Mouse (Mus musculus) heart, postnatal 10 days (tissue): Measurements from ENCODE around the gene Agfg2. TPM values are rescaled to one million over a fixed set of nuclear protein-coding genes. Genes with fewer than 3 reads are reported as not detected.

Source experiments
- DNase-seq, 2 experiments: peaks; one replicate each; pipeline ENCODE4 v3.0.0; 2021
- intact Hi-C: fragments of 180-260 bp; cut with DNase I; formaldehyde crosslinking; loops from one replicate; pipeline ENCODE4 v1.15.1; 2025
- total RNA-seq, 2 experiments: library from RNA; stranded (reverse); gene quantifications; 2 replicates each; pipeline ENCODE4 v1.2.3; 2021

The Agfg2 gene
- total RNA-seq, 2 experiments from 2014 or later: 11.8 to 14.0 TPM

GRCm38 (mm10) chr5:137613550-137613949 is 71.0 kb downstream of the Agfg2 start, which contains the start of gene Pcolce:
Pcolce (minus strand) TSS chr5:137613784.
- DNase-seq: peak in 1 of 2 experiments; percentile 34
- intact Hi-C loops: no loop called here

- intact Hi-C loops: no loop called here
- DNase-seq: peak in 1 of 2 experiments; percentile 21
Observed at GRCm38 (mm10) chr5:137613076-137613475, 71.5 kb downstream of the Agfg2 start.

GRCm38 (mm10) chr5:137611245-137611602 is 73.3 kb downstream of the Agfg2 start:
- peak; percentile 85 to 87 for DNase-seq
- intact Hi-C loops: no loop called here

- peak; percentile 89 for DNase-seq
- intact Hi-C loops: no loop called here
Observed at GRCm38 (mm10) chr5:137610548-137611244, 73.8 kb downstream of the Agfg2 start.

DNA sequence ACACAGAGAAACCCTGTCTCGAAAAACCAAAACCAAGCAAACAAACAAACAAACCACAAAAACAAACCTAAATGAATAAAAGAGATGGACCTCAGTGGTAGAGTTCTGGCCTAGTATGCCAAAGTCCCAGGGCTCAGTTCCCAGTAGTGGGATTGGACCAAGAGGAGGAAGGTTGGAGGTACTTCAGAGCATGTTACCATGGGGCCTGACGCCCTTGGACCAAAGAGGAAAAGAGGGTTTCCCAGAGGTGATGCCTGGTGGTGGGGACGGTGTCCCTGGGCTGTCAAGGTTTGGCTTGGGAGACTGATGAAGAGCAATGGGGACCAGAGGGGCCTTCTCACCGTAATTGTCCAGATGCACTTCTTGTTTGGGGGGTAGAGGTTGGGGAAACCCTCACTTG is 74.5 kb downstream of the Agfg2 start:
- no peak for DNase-seq
- intact Hi-C loops: no loop called here

GRCm38 (mm10) chr5:137609292-137609691 is 75.2 kb downstream of the Agfg2 start:
- intact Hi-C loops: no loop called here

GRCm38 (mm10) chr5:137608654-137609190 is 75.8 kb downstream of the Agfg2 start:
- no peak for DNase-seq
- intact Hi-C loops: no loop called here

More at GRCm38 (mm10) chr5:137609292-137609691, 75.2 kb downstream of the Agfg2 start:
- no peak for DNase-seq

DNA sequence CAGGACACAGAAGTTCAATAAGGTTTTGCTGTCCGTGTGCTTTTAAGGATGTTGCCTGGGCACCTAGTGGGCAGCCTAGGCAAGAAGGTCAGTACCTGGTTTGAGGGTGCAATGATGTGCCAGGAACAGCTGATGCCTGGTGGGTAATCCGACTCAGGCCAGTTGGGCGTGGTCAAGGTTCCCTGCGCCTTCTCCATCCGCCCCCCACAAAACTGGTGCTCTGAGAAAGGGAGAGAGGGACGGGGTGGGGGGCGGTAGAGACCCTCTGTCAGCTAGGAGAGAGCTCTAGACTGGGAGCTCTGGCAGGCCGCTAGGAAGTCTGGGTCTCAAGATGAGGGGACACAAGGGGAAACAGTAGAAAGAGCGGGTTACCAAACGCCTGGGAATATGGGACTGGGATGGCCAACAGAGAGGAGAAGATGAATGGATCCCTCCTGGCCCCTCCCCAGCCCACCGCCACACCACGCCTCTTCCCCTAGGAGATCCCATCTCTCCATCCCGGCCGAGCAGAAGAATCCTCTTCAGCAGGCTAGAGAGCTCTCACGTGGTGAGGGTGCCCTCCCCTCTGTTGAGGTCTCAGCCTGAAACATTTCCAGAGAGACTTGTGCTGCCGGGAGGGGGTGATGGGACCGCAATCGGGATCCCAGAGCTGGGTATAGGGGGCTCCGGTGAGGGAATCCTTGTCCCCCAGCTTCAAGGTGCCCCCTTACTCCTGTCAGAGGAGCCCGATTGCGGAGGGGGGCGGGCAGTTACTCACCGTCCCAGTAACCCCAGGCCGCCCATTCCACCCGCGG is 76.5 kb downstream of the Agfg2 start:
- DNase-seq: no peak
- intact Hi-C loops: no loop called here

DNA sequence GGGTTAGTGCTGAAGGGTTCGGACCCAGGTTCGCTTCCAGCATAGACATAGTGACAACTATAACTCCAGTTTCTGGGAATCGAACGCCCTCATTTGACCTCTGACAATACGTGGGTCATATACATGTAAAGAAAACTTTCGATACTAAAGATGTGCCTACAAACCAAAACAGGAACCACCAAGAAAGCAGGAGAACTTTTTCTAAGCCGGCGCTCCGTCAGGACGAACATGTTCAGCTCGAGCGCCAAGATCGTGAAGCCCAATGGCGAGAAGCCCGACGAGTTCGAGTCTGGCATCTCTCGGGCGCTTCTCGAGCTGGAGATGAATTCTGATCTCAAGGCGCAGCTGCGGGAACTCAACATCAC is 83.2 kb downstream of the Agfg2 start:
- intact Hi-C loops: loop anchor here (2.0 to 5.0 kb wide), 2 partner anchors 29 to 156 kb away; no protein-coding TSS in a partner anchor
- DNase-seq: peak; percentile 57 to 60

DNA sequence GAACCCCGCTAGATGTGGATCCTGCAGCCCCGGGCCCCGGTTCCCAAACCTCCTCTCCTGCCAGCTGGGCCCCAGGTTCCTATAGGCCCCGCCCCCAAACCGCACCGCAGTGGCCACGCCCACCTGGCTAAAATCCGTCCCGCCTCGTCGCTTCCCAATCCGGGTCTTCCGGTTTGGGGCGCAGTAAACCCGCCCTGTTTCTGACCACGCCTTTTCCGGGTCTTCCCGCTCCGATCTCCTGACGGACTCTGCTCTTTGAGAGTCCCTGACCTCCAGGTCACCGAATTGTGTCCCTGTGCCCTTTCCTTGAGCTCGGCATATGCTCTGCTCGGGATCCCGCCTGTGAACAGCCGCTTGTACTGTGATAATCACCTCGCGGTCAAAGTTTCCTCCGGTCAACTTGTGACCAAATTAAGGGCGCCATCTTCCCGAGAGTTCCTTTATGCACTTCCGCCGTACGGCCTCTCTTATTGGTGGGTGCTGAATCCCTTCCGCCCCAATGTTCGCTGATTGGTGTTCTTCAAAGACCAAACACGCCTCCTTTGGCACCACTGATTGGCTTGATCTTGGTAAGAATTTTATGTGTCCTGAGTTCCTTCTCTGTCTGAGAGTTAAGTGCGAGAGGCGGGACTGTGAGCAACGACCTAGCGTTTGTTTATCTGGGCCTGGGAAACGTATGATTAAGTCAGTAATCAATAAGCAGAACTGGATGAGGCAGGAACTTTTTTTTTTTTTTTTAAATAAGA is 83.7 kb downstream of the Agfg2 start, which contains the start of gene Mospd3:
Gene Mospd3 (minus strand): TSS at position 440 of the 746 bp plus-strand sequence.
- peak; percentile 98 for DNase-seq
- intact Hi-C loops: loop anchor here (1.0 to 5.0 kb wide), 3 partner anchors 30 to 157 kb away; no protein-coding TSS in a partner anchor

Other genes starting within 250 kb of the Agfg2 start
- under 1 TPM in 1 of 2 experiments, not detected in 1; 0.10 TPM for gene Zan, start 207.7 kb downstream of the Agfg2 start, total RNA-seq
- 10 to 100 TPM; 16.6 to 19.2 TPM for gene Pop7, start 182.2 kb downstream of the Agfg2 start, total RNA-seq
- 10 to 100 TPM; 29.6 to 33.8 TPM for gene Gigyf1, start 166.2 kb downstream of the Agfg2 start, total RNA-seq
- gene Epo, start 151.5 kb downstream of the Agfg2 start, total RNA-seq: not detected
- 100 to 1,000 TPM; 481 to 484 TPM for gene Gnb2, start 151.2 kb downstream of the Agfg2 start, total RNA-seq
- not detected for gene Actl6b, start 131.2 kb downstream of the Agfg2 start, total RNA-seq
- gene Tfr2, start 114.9 kb downstream of the Agfg2 start, total RNA-seq: not detected
- 10 to 100 TPM; 25.1 to 31.4 TPM for gene Mospd3, start 83.7 kb downstream of the Agfg2 start, total RNA-seq
- gene Pcolce, start 70.9 kb downstream of the Agfg2 start, total RNA-seq: 100 to 1,000 TPM; 127 to 142 TPM
- gene Fbxo24, start 55.7 kb downstream of the Agfg2 start, total RNA-seq: under 1 TPM; 0.20 to 0.29 TPM
- 10 to 100 TPM; 20.2 to 21.7 TPM for gene Lrch4, start 55.6 kb downstream of the Agfg2 start, total RNA-seq
- 1 to 10 TPM; 5.0 to 5.9 TPM for gene Gm20605, start 55.6 kb downstream of the Agfg2 start, total RNA-seq
- gene Sap25, start 43.4 kb downstream of the Agfg2 start, total RNA-seq: 1 to 10 TPM; 3.2 to 3.9 TPM
- under 1 TPM; 0.24 to 0.35 TPM for gene Irs3, start 39.0 kb downstream of the Agfg2 start, total RNA-seq
- gene Nyap1, start 56.9 kb upstream of the Agfg2 start, total RNA-seq: 1 to 10 TPM; 1.6 to 1.7 TPM
- gene Tsc22d4, start 61.0 kb upstream of the Agfg2 start, total RNA-seq: 100 to 1,000 TPM; 279 to 287 TPM
- gene Ppp1r35, start 94.1 kb upstream of the Agfg2 start, total RNA-seq: 10 to 100 TPM; 13.4 to 17.4 TPM
- gene Mepce, start 102.9 kb upstream of the Agfg2 start, total RNA-seq: 10 to 100 TPM; 26.2 to 41.3 TPM
- 1 to 10 TPM; 2.8 to 3.1 TPM for gene Zcwpw1, start 103.1 kb upstream of the Agfg2 start, total RNA-seq
- 1 to 10 TPM; 1.1 to 1.8 TPM for gene Pilra, start 151.6 kb upstream of the Agfg2 start, total RNA-seq
- under 1 TPM; 0.74 to 0.84 TPM for gene Pilrb1, start 173.4 kb upstream of the Agfg2 start, total RNA-seq
- under 1 TPM; 0.17 to 0.26 TPM for gene Pilrb2, start 187.1 kb upstream of the Agfg2 start, total RNA-seq
- under 1 TPM; 0.17 to 0.22 TPM for gene Cyp3a13, start 236.9 kb upstream of the Agfg2 start, total RNA-seq